Mouse (Mus musculus) ES-Bruce4 (cell line): ENCODE results near the gene Naif1. TPM values are rescaled to one million over a fixed set of nuclear protein-coding genes. Genes with fewer than 3 reads are reported as not detected.

Experiments used
- H3K27ac ChIP-seq: 2 replicates; pipeline ENCODE4 v1.5.1; 2012; ENCODE audit warnings: low read length, inconsistent platforms; ENCODE audit not compliant: insufficient read depth
- H3K27me3 ChIP-seq: 2 replicates; pipeline ENCODE4 v1.6.1; 2012; ENCODE audit warnings: mild to moderate bottlenecking, low read length, inconsistent platforms; ENCODE audit not compliant: control insufficient read depth, poor library complexity, insufficient read depth, severe bottlenecking
- H3K36me3 ChIP-seq: 2 replicates; pipeline ENCODE4 v1.6.1; 2012; ENCODE audit warnings: inconsistent platforms, mild to moderate bottlenecking, low read length, moderate library complexity; ENCODE audit not compliant: control insufficient read depth, poor library complexity, insufficient read depth, severe bottlenecking
- H3K4me1 ChIP-seq: one replicate; pipeline ENCODE4 v1.8.1; 2011; ENCODE audit warnings: low read length; ENCODE audit not compliant: control insufficient read depth, insufficient read depth
- H3K4me3 ChIP-seq: 2 replicates; pipeline ENCODE4 v1.5.1; 2011; ENCODE audit warnings: low read depth, mild to moderate bottlenecking, low read length
- H3K9ac ChIP-seq: 2 replicates; pipeline ENCODE4 v1.6.1; 2012; ENCODE audit warnings: low read depth, mild to moderate bottlenecking, inconsistent platforms; ENCODE audit not compliant: poor library complexity, severe bottlenecking
- H3K9me3 ChIP-seq: replicated peaks from 2 replicates; pipeline ENCODE4 v1.6.1; 2012; ENCODE audit warnings: mild to moderate bottlenecking, low read length, inconsistent platforms; ENCODE audit not compliant: control insufficient read depth, poor library complexity, insufficient read depth, severe bottlenecking
- CTCF ChIP-seq: IDR thresholded peaks from one replicate; pipeline ENCODE4 v1.8.1; 2011; ENCODE audit warnings: low read depth, low read length
- EP300 ChIP-seq: IDR thresholded peaks from 2 replicates; pipeline ENCODE4 v1.6.1; 2011; ENCODE audit warnings: low read depth, low read length; ENCODE audit not compliant: insufficient read depth
- POLR2A ChIP-seq: IDR thresholded peaks from one replicate; pipeline ENCODE4 v1.8.1; 2011; ENCODE audit warnings: low read length; ENCODE audit not compliant: insufficient read depth
- polyA plus RNA-seq: library from polyadenylated mRNA; stranded (reverse); fragments of >200 nt; gene quantifications from 2 replicates; pipeline ENCODE4 v1.2.4, GENCODE M21; 2011; ENCODE audit warnings: low read depth; ENCODE audit not compliant: missing spikeins, insufficient read depth, insufficient read length

Gene Naif1
- polyA plus RNA-seq, 1 experiment: 3.0 TPM

GRCm38 (mm10) chr2:32496190-32496589 lies 45.9 kb downstream of the Naif1 start:
- Histone ChIP-seq H3K27ac (no peak overlapping the region), H3K4me1 (peaks cover 2% of the 10 kb centered on the region), H3K36me3 (no peaks in the 10 kb centered on the region), H3K9ac (no peak overlapping the region), H3K27me3 (no peaks in the 10 kb centered on the region), H3K9me3 (no peaks in the 10 kb centered on the region), H3K4me3 (no peak overlapping the region)
- TF ChIP-seq EP300 (no peak), POLR2A (no peak), CTCF (no peak)

- H3K27ac ChIP-seq: no peak overlapping the region
- H3K9me3 ChIP-seq: no peaks in the 10 kb centered on the region
- H3K27me3 ChIP-seq: no peaks in the 10 kb centered on the region
- no peak for TF ChIP-seq POLR2A
- TF ChIP-seq EP300: no peak
- TF ChIP-seq CTCF: no peak
- peaks cover 4% of the 10 kb centered on the region for H3K4me1 ChIP-seq
- H3K36me3 ChIP-seq: no peaks in the 10 kb centered on the region
- H3K4me3 ChIP-seq: no peak overlapping the region
- no peak overlapping the region for H3K9ac ChIP-seq
Observed at GRCm38 (mm10) chr2:32499365-32499764, 49.1 kb downstream of the Naif1 start.

DNA sequence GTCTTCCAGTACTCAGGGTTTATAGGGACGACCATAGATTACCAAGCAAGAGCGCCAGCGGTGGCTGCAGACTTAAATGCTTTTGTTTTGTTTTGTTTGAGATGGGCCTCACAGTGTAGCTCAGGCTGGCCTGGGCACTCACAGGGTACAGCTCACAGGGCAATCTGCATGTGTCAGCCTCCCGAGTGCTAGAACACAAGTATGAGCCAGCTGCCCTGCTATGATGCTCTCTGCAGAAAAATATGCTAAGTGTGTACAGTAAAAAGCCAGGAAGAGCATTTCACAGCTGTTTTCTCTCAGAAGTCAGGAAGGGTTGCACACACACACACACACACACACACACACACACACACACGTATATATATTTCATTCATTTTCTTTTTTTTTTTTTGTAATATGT lies 50.2 kb downstream of the Naif1 start:
- H3K4me1 ChIP-seq: peaks cover 4% of the 10 kb centered on the region
- H3K9me3 ChIP-seq: no peaks in the 10 kb centered on the region
- H3K9ac ChIP-seq: no peak overlapping the region
- no peaks in the 10 kb centered on the region for H3K27me3 ChIP-seq
- H3K27ac ChIP-seq: no peak overlapping the region
- H3K36me3 ChIP-seq: no peaks in the 10 kb centered on the region
- no peak overlapping the region for H3K4me3 ChIP-seq
- TF ChIP-seq POLR2A (no peak), CTCF (no peak), EP300 (no peak)

DNA sequence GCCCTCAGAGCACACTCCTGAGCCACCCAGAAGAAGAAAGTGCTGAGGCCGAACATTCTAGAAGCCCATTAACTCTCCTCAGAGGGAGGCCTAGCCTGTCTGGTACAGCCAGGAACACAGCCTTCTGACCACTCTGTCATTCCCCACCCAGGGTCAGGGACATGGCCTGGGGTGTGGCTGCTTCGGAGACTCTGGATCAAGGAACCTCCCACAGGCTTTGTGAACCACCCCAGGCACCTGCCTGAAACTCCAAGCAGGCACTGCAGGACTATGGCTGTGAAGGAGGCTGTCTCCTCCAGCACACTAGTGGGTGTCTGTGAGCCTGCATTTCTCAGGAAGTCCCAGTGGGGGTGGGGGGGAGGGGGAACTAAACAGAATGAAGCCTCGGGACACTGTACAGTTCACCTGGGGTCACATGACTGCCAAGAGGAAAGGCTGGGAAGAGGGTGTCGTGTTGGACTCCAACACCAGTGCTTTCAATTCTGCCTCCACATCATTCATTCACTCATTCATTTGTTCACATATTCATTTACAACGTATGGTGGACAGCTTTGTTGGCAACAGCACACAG lies 51.6 kb downstream of the Naif1 start:
- no peak overlapping the region for H3K9ac ChIP-seq
- no peaks in the 10 kb centered on the region for H3K27me3 ChIP-seq
- peaks cover 4% of the 10 kb centered on the region for H3K4me1 ChIP-seq
- no peak overlapping the region for H3K27ac ChIP-seq
- H3K9me3 ChIP-seq: no peaks in the 10 kb centered on the region
- TF ChIP-seq CTCF (no peak), EP300 (no peak), POLR2A (no peak)
- H3K36me3 ChIP-seq: no peaks in the 10 kb centered on the region
- H3K4me3 ChIP-seq: no peak overlapping the region

GRCm38 (mm10) chr2:32502843-32503242 lies 52.6 kb downstream of the Naif1 start:
- no peak overlapping the region for H3K27ac ChIP-seq
- TF ChIP-seq EP300 (no peak), CTCF (no peak), POLR2A (no peak)

DNA sequence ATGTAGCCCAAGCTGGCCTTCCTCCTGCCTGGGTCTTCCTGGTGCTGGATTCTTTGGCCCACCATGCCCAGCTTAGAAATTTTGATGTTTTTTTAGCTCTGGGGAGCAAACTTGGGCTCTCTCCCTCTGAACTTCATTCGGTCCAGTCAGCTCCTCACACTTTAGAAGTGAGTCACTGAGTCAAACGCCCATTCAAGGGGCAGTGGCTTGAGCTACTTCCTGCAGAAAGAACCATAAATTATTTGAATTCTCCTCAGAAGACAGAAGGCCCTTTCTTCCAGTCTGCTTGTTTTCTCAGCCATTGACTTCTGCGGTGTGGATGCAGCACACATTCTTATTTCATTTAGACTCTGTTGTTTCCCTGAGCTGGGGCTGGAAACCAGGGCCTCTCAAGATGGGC lies 53.3 kb downstream of the Naif1 start:
- H3K4me3 ChIP-seq: no peak overlapping the region
- H3K27me3 ChIP-seq: no peaks in the 10 kb centered on the region
- H3K9me3 ChIP-seq: no peaks in the 10 kb centered on the region
- peaks cover 6% of the 10 kb centered on the region for H3K4me1 ChIP-seq
- TF ChIP-seq CTCF (no peak), POLR2A (no peak), EP300 (no peak)
- no peak overlapping the region for H3K27ac ChIP-seq
- H3K36me3 ChIP-seq: no peaks in the 10 kb centered on the region
- H3K9ac ChIP-seq: no peak overlapping the region

More at GRCm38 (mm10) chr2:32502843-32503242, 52.6 kb downstream of the Naif1 start:
- Histone ChIP-seq H3K9me3 (no peaks in the 10 kb centered on the region), H3K4me1 (peaks cover 6% of the 10 kb centered on the region), H3K9ac (no peak overlapping the region), H3K4me3 (no peak overlapping the region), H3K36me3 (no peaks in the 10 kb centered on the region), H3K27me3 (no peaks in the 10 kb centered on the region)
